8 mouse cellular contexts compared by ENCODE assay signal in genomic region chr9:57148144-57148878, GRCm38 (mm10). TPM values are rescaled to one million over a fixed set of nuclear protein-coding genes. Genes with fewer than 3 reads are reported as not detected.
DNase-seq lines count a peak whose midpoint lies in the region; ATAC-seq and TF ChIP-seq lines count a peak whose summit lies in the region.

Neil1 (minus strand) TSS chr9:57148305.

- no peak for TF ChIP-seq RAD21 in MEL (IDR thresholded peaks at IDR 0.05; ENCODE audit: low read depth, low read length)

- peak in 1 of 2 experiments; percentile 41; a peak in 1 of 4 replicates for TF ChIP-seq EP300 in MEL (IDR thresholded peaks at IDR 0.05; ENCODE audit: low read depth in 1 of 2, low read length in 2 of 2)
- TF ChIP-seq EP300 in liver, postnatal 0 days (IDR thresholded peaks at IDR 0.05; ENCODE audit: low read depth) = peak; percentile 47; the same call in 1 of the 2 replicates

- no peak for TF ChIP-seq CTCF in MEL (IDR thresholded peaks at IDR 0.05 in 2 of 3, conservative IDR thresholded peaks at IDR 0.05 in 1 of 3; ENCODE audit: control insufficient read depth in 1 of 3, insufficient read depth in 1 of 3, low read depth in 2 of 3, low read length in 3 of 3, poor library complexity in 1 of 3, severe bottlenecking in 1 of 3)
- TF ChIP-seq CTCF in liver, postnatal 0 days (IDR thresholded peaks at IDR 0.05; ENCODE audit: low read depth) = peak; percentile 33

- H3K4me3 ChIP-seq in MEL (ENCODE audit: control insufficient read depth in 1 of 2, insufficient read depth in 1 of 2, low read depth in 2 of 2, low read length in 2 of 2) = peak within 1 kb of the TSS; percentile 60 to 67
- H3K4me3 ChIP-seq in forebrain, embryonic 15.5 days = peak within 1 kb of the TSS; percentile 57
- H3K4me3 ChIP-seq in liver, postnatal 0 days (ENCODE audit: low read depth, low read length) = peak within 1 kb of the TSS; percentile 51
- peak within 1 kb of the TSS; percentile 59 for H3K4me3 ChIP-seq in neural tube, embryonic 13.5 days

- under 1% methylated on average over 27 of the region's 27 CpGs for WGBS in forebrain, embryonic 15.5 days
- 1% methylated on average over 27 of the region's 27 CpGs for WGBS in liver, postnatal 0 days (ENCODE audit: insufficient replicate concordance)
- under 1% methylated on average over 27 of the region's 27 CpGs for WGBS in neural tube, embryonic 13.5 days

- ATAC-seq in forebrain, embryonic 15.5 days (replicated peaks) = peak; percentile 92
- ATAC-seq in liver, postnatal 0 days = peak; percentile 95
- peak; percentile 94 for ATAC-seq in neural tube, embryonic 13.5 days (ENCODE audit: low read depth)

- H3K9ac ChIP-seq in MEL (ENCODE audit: control insufficient read depth, low read depth, low read length, poor library complexity, severe bottlenecking) = peak within 1 kb of the TSS; percentile 67
- H3K9ac ChIP-seq in forebrain, embryonic 15.5 days (replicated peaks) = peak within 1 kb of the TSS; percentile 73
- H3K9ac ChIP-seq in liver, postnatal 0 days (replicated peaks) = peak within 1 kb of the TSS; percentile 67
- H3K9ac ChIP-seq in neural tube, embryonic 13.5 days = peak within 1 kb of the TSS; percentile 84

- peak in 1 of 2 experiments; percentile 64; a peak in 2 of 4 replicates for TF ChIP-seq POLR2A in MEL (IDR thresholded peaks at IDR 0.05; ENCODE audit: control insufficient read depth in 1 of 2, insufficient read depth in 1 of 2, low read depth in 1 of 2, low read length in 2 of 2, poor library complexity in 1 of 2)

- H3K4me2 ChIP-seq in forebrain, embryonic 15.5 days (replicated peaks) = peak within 1 kb of the TSS; percentile 81
- peak within 1 kb of the TSS; percentile 85 for H3K4me2 ChIP-seq in liver, postnatal 0 days (ENCODE audit: low read depth, low read length)
- H3K4me2 ChIP-seq in neural tube, embryonic 13.5 days = peak within 1 kb of the TSS; percentile 85

- peak; percentile 93 for DNase-seq in MEL (ENCODE audit: low read depth, low spot score)
- peak; percentile 84 to 92 for DNase-seq in cerebellum, adult 18-20 months
- peak; percentile 87 for DNase-seq in heart, postnatal 25 days (ENCODE audit: low spot score)
- DNase-seq in layer of hippocampus, adult 11-12 months (ENCODE audit: low spot score) = peak; percentile 94
- DNase-seq in liver, postnatal 0 days = peak; percentile 89
- peak; percentile 97 for DNase-seq in telencephalon, adult 2 months (ENCODE audit: low read depth, low spot score)

- H3K27ac ChIP-seq in MEL (ENCODE audit: control insufficient read depth, low read depth, low read length) = peak within 1 kb of the TSS; percentile 66
- peak within 1 kb of the TSS; percentile 91 for H3K27ac ChIP-seq in forebrain, embryonic 15.5 days (replicated peaks)
- peak within 1 kb of the TSS; percentile 85 for H3K27ac ChIP-seq in liver, postnatal 0 days (ENCODE audit: low read depth)
- H3K27ac ChIP-seq in neural tube, embryonic 13.5 days (replicated peaks) = peak within 1 kb of the TSS; percentile 92

- no peaks in the 10 kb centered on the region for H3K9me3 ChIP-seq in MEL (replicated peaks; ENCODE audit: insufficient read depth, low read length)
- no peaks in the 10 kb centered on the region for H3K9me3 ChIP-seq in forebrain, embryonic 15.5 days
- H3K9me3 ChIP-seq in liver, postnatal 0 days (ENCODE audit: low read length) = no peaks in the 10 kb centered on the region
- no peaks in the 10 kb centered on the region for H3K9me3 ChIP-seq in neural tube, embryonic 13.5 days

- H3K36me3 ChIP-seq in MEL (ENCODE audit: control insufficient read depth in 1 of 2, insufficient read depth in 2 of 2, low read length in 2 of 2) = no peaks in the 10 kb centered on the region; a peak in 1 of 4 replicates
- no peaks in the 10 kb centered on the region for H3K36me3 ChIP-seq in forebrain, embryonic 15.5 days
- H3K36me3 ChIP-seq in liver, postnatal 0 days (replicated peaks; ENCODE audit: insufficient read depth, low read length) = peaks cover under 1% of the 10 kb centered on the region; the same call in 1 of the 2 replicates
- H3K36me3 ChIP-seq in neural tube, embryonic 13.5 days = peaks cover 16% of the 10 kb centered on the region

- intact Hi-C loops in heart, postnatal 25 days (cut with DNase I) = loop anchor here (5.0 kb wide), 1 partner anchor 196 kb away; the partner anchor contains the start of gene Snupn

- no peaks in the 10 kb centered on the region for H3K27me3 ChIP-seq in MEL (ENCODE audit: control insufficient read depth in 1 of 2, insufficient read depth in 2 of 2, low read length in 2 of 2)
- H3K27me3 ChIP-seq in forebrain, embryonic 15.5 days = no peaks in the 10 kb centered on the region
- no peaks in the 10 kb centered on the region for H3K27me3 ChIP-seq in liver, postnatal 0 days (ENCODE audit: insufficient read depth, low read length)
- no peaks in the 10 kb centered on the region for H3K27me3 ChIP-seq in neural tube, embryonic 13.5 days

- H3K79me2 ChIP-seq in MEL (ENCODE audit: control insufficient read depth, insufficient read depth, low read length, poor library complexity) = no peaks in the 10 kb centered on the region; the same call in 1 of the 2 replicates

- H3K4me1 ChIP-seq in MEL (ENCODE audit: control insufficient read depth in 1 of 2, insufficient read depth in 2 of 2, low read length in 2 of 2) = no peaks in the 10 kb centered on the region; a peak in 1 of 4 replicates
- H3K4me1 ChIP-seq in forebrain, embryonic 15.5 days = peaks cover 21% of the 10 kb centered on the region
- peaks cover 10% of the 10 kb centered on the region for H3K4me1 ChIP-seq in liver, postnatal 0 days (ENCODE audit: insufficient read depth)
- H3K4me1 ChIP-seq in neural tube, embryonic 13.5 days (replicated peaks) = peaks cover 23% of the 10 kb centered on the region

TF ChIP-seq in MEL, 35 proteins besides CTCF, POLR2A, EP300 and RAD21 (continues in another document):
- TF ChIP-seq USF2 (IDR thresholded peaks at IDR 0.05; ENCODE audit: borderline replicate concordance in 1 of 2, insufficient read depth in 1 of 2, low read depth in 1 of 2, low read length in 2 of 2) (no peak), ETS1 (IDR thresholded peaks at IDR 0.05; ENCODE audit: low read depth, low read length) (peak; percentile 88), MAZ (IDR thresholded peaks at IDR 0.05; ENCODE audit: low read depth, low read length) (peak; percentile 69; the same call in 1 of the 2 replicates), TAL1 (IDR thresholded peaks at IDR 0.05; ENCODE audit: low read length) (peak; percentile 23; the same call in 1 of the 2 replicates), MAFK (IDR thresholded peaks at IDR 0.05; ENCODE audit: borderline replicate concordance, low read depth, low read length) (no peak), MEF2A (IDR thresholded peaks at IDR 0.05; ENCODE audit: extremely low read depth, insufficient replicate concordance, low read depth, low read length, poor library complexity, severe bottlenecking) (no peak), MXI1 (IDR thresholded peaks at IDR 0.05; ENCODE audit: low read depth, low read length) (peak; percentile 69), POLR2AphosphoS5 (IDR thresholded peaks at IDR 0.05; ENCODE audit: borderline replicate concordance, low read depth, low read length) (peak; percentile 40; the same call in 1 of the 2 replicates), KAT2A (conservative IDR thresholded peaks at IDR 0.05; ENCODE audit: low read depth, low read length) (peak; percentile 90), NRF1 (IDR thresholded peaks at IDR 0.05; ENCODE audit: insufficient read depth, low read depth, low read length, poor library complexity, severe bottlenecking) (peak; percentile 11; the same call in 1 of the 2 replicates), SIN3A (IDR thresholded peaks at IDR 0.05; ENCODE audit: low read length) (peak; percentile 96), ZC3H11A (IDR thresholded peaks at IDR 0.05; ENCODE audit: low read depth, low read length) (0 out of 2 replicates have a peak, but pooled peaks have one; percentile 6), TBP (IDR thresholded peaks at IDR 0.05; ENCODE audit: low read depth, low read length) (peak; percentile 60; the same call in 1 of the 2 replicates), HCFC1 (IDR thresholded peaks at IDR 0.05; ENCODE audit: low read depth, low read length) (peak; percentile 97), CHD2 (IDR thresholded peaks at IDR 0.05; ENCODE audit: low read length) (no peak), CHD1 (IDR thresholded peaks at IDR 0.05; ENCODE audit: low read depth, low read length) (no peak), GABPA (IDR thresholded peaks at IDR 0.05; ENCODE audit: low read depth, low read length) (no peak), NELFE (IDR thresholded peaks at IDR 0.05; ENCODE audit: low read depth, low read length) (peak; percentile 72; the same call in 1 of the 2 replicates), MYC (IDR thresholded peaks at IDR 0.05; ENCODE audit: low read depth, low read length) (peak; percentile 57), MAX (IDR thresholded peaks at IDR 0.05; ENCODE audit: low read length) (peak; percentile 74; the same call in 1 of the 2 replicates), GATA1 (IDR thresholded peaks at IDR 0.05; ENCODE audit: low read depth, low read length) (no peak), ZNF384 (IDR thresholded peaks at IDR 0.05; ENCODE audit: low read depth, low read length) (peak; percentile 84), ZKSCAN1 (IDR thresholded peaks at IDR 0.05; ENCODE audit: low read depth, low read length) (no peak; the same call in 1 of the 2 replicates), USF1 (IDR thresholded peaks at IDR 0.05; ENCODE audit: low read depth, low read length) (peak; percentile 29; the same call in 1 of the 2 replicates), JUND (IDR thresholded peaks at IDR 0.05; ENCODE audit: low read depth, low read length) (no peak), ZMIZ1 (IDR thresholded peaks at IDR 0.05; ENCODE audit: low read depth, low read length) (peak; percentile 51; the same call in 1 of the 2 replicates), ELF1 (IDR thresholded peaks at IDR 0.05; ENCODE audit: low read depth, low read length) (peak; percentile 74), BHLHE40 (IDR thresholded peaks at IDR 0.05; ENCODE audit: borderline replicate concordance, low read depth, low read length) (no peak), SMC3 (IDR thresholded peaks at IDR 0.05; ENCODE audit: low read depth, low read length) (no peak), E2F4 (IDR thresholded peaks at IDR 0.05; ENCODE audit: borderline replicate concordance, low read depth, low read length) (no peak)

RNA-seq across cellular contexts. Expression of gene Neil1, which starts in this region (rescaled TPM):
- 1.8 TPM in 2 replicates for total RNA-seq in MEL (2012; rRNA removed)
- 1 to 10 TPM in 1 of 2 experiments, not detected in 1; 4.3 TPM for polyA plus RNA-seq in MEL (2012; ENCODE audit: insufficient read depth in 1 of 2, insufficient read length in 2 of 2, low read depth in 1 of 2, low replicate concordance in 2 of 2, missing spikeins in 1 of 2)
- 7.8 and 8.8 TPM in 2 replicates for polyA plus RNA-seq in forebrain, embryonic 15.5 days (2015; fragmentation: Nextera tagmentation; extraction: Ambion mirVana)
- total RNA-seq in heart, postnatal 25 days (2021) = 1 to 10 TPM; 5.4 to 6.0 TPM
- 2.5 and 2.9 TPM in 2 replicates for polyA plus RNA-seq in liver, postnatal 0 days (2015; fragmentation: Nextera tagmentation; extraction: Ambion mirVana)
- 8.5 and 9.8 TPM in 2 replicates for polyA plus RNA-seq in neural tube, embryonic 13.5 days (2015; fragmentation: Nextera tagmentation; extraction: Ambion mirVana)

Comparison
In these comparisons a context has a peak if more than half of its experiments do, and no peak if none do; other contexts are left out.
1. Peak in every context shown above with its lines: DNase-seq, ATAC-seq, H3K4me3 ChIP-seq and H3K27ac ChIP-seq.